Comparison of ENCODE assay signal across 25 mouse cellular contexts in genomic region chr3:142386505-142386904, GRCm38 (mm10).
"Had no signal": no experiment of that assay in that cellular context is flagged by ENCODE, and none has a peak within 500 bp of the region (broad histone marks: within the 10 kb centered on the region; RNA-seq: fewer than 3 reads in every experiment).

No protein-coding gene starts in this region.

- H3K9me3 ChIP-seq: forebrain, embryonic 15.5 days; heart, embryonic 10.5 days; heart, embryonic 12.5 days; hindbrain, embryonic 10.5 days; hindbrain, embryonic 12.5 days; kidney, embryonic 15.5 days; limb, embryonic 10.5 days; limb, embryonic 12.5 days had no signal

- H3K36me3 ChIP-seq: forebrain, embryonic 15.5 days; hindbrain, embryonic 10.5 days; hindbrain, embryonic 12.5 days; limb, embryonic 10.5 days; limb, embryonic 12.5 days had no signal

- H3K4me2 ChIP-seq: forebrain, embryonic 15.5 days; heart, embryonic 12.5 days; hindbrain, embryonic 12.5 days; hindbrain, embryonic 14.5 days; kidney, embryonic 15.5 days; limb, embryonic 12.5 days had no signal

- DNase-seq: gastrocnemius, postnatal 14 days; heart, adult 18-20 months; heart, postnatal 10 days; heart, postnatal 4 days; kidney, adult 11 months; kidney, adult 2 months; kidney, adult 9 months; kidney, postnatal 14 days; kidney, postnatal 36 days; layer of hippocampus, adult 9-11 months; layer of hippocampus, postnatal 36 days; liver had no signal

- H3K27me3 ChIP-seq: forebrain, embryonic 15.5 days; heart, embryonic 12.5 days; hindbrain, embryonic 12.5 days; kidney, embryonic 15.5 days; limb, embryonic 12.5 days had no signal

- H3K27ac ChIP-seq: forebrain, embryonic 15.5 days; heart, embryonic 10.5 days; hindbrain, embryonic 10.5 days; hindbrain, embryonic 12.5 days; hindbrain, embryonic 14.5 days; kidney, embryonic 15.5 days; kidney, postnatal 0 days; limb, embryonic 10.5 days; limb, embryonic 12.5 days; liver, embryonic 14.5 days had no signal

- H3K4me3 ChIP-seq: forebrain, embryonic 15.5 days; heart, embryonic 10.5 days; heart, embryonic 12.5 days; hindbrain, embryonic 10.5 days; hindbrain, embryonic 12.5 days; kidney, embryonic 15.5 days; limb, embryonic 10.5 days; limb, embryonic 12.5 days had no signal

- H3K9ac ChIP-seq: forebrain, embryonic 15.5 days; heart, embryonic 12.5 days; hindbrain, embryonic 12.5 days; hindbrain, embryonic 14.5 days; kidney, embryonic 15.5 days; limb, embryonic 12.5 days; liver, embryonic 14.5 days had no signal

- H3K4me1 ChIP-seq: forebrain, embryonic 15.5 days; hindbrain, embryonic 12.5 days had no signal

- ATAC-seq: forebrain, embryonic 15.5 days; hindbrain, embryonic 16.5 days; inflammation-experienced regulatory T-cells, adult 6 months had no signal
